ENCODE assay signal across 14 mouse cellular contexts in genomic region chr11:85696491-85697398, GRCm38 (mm10).
DNase-seq lines count a peak whose midpoint lies in the region; ATAC-seq and TF ChIP-seq lines count a peak whose summit lies in the region.
"Had no signal": no experiment of that assay in that cellular context is flagged by ENCODE, and none has a peak within 500 bp of the region (broad histone marks: within the 10 kb centered on the region; RNA-seq: fewer than 3 reads in every experiment).

No protein-coding gene starts in this region.

- POLR2A ChIA-PET in Patski (lab: Charles Lee) = interaction anchor here (1.2 kb wide), 1 partner anchor 11 kb away, joined by 3 read pairs; no protein-coding TSS in a partner anchor

- peaks cover 9% of the 10 kb centered on the region for H3K4me1 ChIP-seq in heart, embryonic 16.5 days (ENCODE audit: control insufficient read depth, insufficient read depth, low read length)

- no peaks in the 10 kb centered on the region for H3K36me3 ChIP-seq in heart, embryonic 16.5 days (ENCODE audit: control insufficient read depth, insufficient read depth)

- H3K4me3 ChIP-seq in heart, embryonic 16.5 days (ENCODE audit: low read length) = no peak overlapping the region

- no peaks in the 10 kb centered on the region for H3K9me3 ChIP-seq in heart, embryonic 16.5 days (replicated peaks; ENCODE audit: control insufficient read depth, low read length)

- ATAC-seq in heart, embryonic 16.5 days (replicated peaks; ENCODE audit: extremely low read depth, insufficient read depth, low FRiP score) = no peak
- ATAC-seq in Patski = peak; percentile 39
- ATAC-seq: CD4-positive, CD25-positive, alpha-beta regulatory T cell, adult 4 months; midbrain, embryonic 16.5 days had no signal

- 0 out of 2 replicates have a peak overlapping the region, but pooled peaks have one; percentile 40 for H3K4me2 ChIP-seq in heart, embryonic 16.5 days (ENCODE audit: low read depth, low read length)

- no peak for DNase-seq in heart, postnatal 36 days
- peak; percentile 53 for DNase-seq in Patski (ENCODE audit: low read depth, low spot score)
- DNase-seq in embryo, embryonic 9.5 days (ENCODE audit: extremely low spot score) = peak; percentile 63
- peak; percentile 54 for DNase-seq in lung, postnatal 10 days
- DNase-seq in adrenal gland, postnatal 25 days = no peak
- DNase-seq in frontal cortex, postnatal 25 days (ENCODE audit: low spot score in 2 of 2) = no peak
- no peak for DNase-seq in left cerebral cortex, postnatal 4 days
- DNase-seq: cerebellum, adult 11-12 months; heart, postnatal 14 days; kidney, postnatal 14 days; right cerebral cortex, adult 18-20 months had no signal

- CTCF ChIA-PET in Patski (lab: Charles Lee) = interaction anchor here (1.1 to 1.3 kb wide), 2 partner anchors 15 to 21 kb away, joined by 3 read pairs; no protein-coding TSS in a partner anchor

- H3K9ac ChIP-seq in heart, embryonic 16.5 days (ENCODE audit: low read length) = no peak overlapping the region

- intact Hi-C loops in heart, postnatal 36 days (cut with DNase I) = no loop called here
- intact Hi-C loops in left cerebral cortex, postnatal 4 days (cut with DNase I) = no loop called here

- WGBS in heart, embryonic 16.5 days = 63% methylated on average over 14 of the region's 14 CpGs

- in situ Hi-C loops in Patski (cut with MboI; ENCODE audit: low pct_unique_long_range_greater_than_20kb) = no loop called here

- no peak for TF ChIP-seq CTCF in Patski (IDR thresholded peaks at IDR 0.05)

- no peaks in the 10 kb centered on the region for H3K27me3 ChIP-seq in heart, embryonic 16.5 days (ENCODE audit: control insufficient read depth, insufficient read depth, low read length)
- H3K27me3 ChIP-seq in Patski = no peaks in the 10 kb centered on the region

- no peak overlapping the region; the same call in 1 of the 2 replicates for H3K27ac ChIP-seq in heart, embryonic 16.5 days (ENCODE audit: low read length)

Comparison
In these comparisons a context has a peak if more than half of its experiments do, and no peak if none do; other contexts are left out.
1. DNase-seq: peak in Patski (single experiment), embryo, embryonic 9.5 days (single experiment) and lung, postnatal 10 days (single experiment); none in heart, postnatal 36 days (0 of 2), adrenal gland, postnatal 25 days (single experiment), frontal cortex, postnatal 25 days (0 of 2) and left cerebral cortex, postnatal 4 days (single experiment).